Mouse (Mus musculus) E14TG2a.4 (cell line): Measurements from ENCODE around the gene Areg.

Source experiments
- H3K27me3 ChIP-seq: 2 replicates; pipeline ENCODE4 v1.6.1; 2014; ENCODE audit warnings: low read length, control low read depth; ENCODE audit not compliant: insufficient read depth
- H3K36me3 ChIP-seq: 2 replicates; pipeline ENCODE4 v1.6.1; 2014; ENCODE audit warnings: low read length, control low read depth; ENCODE audit not compliant: insufficient read depth
- H3K4me1 ChIP-seq: replicated peaks from 2 replicates; pipeline ENCODE4 v1.6.1; 2014; ENCODE audit warnings: low read depth, low read length, control low read depth
- H3K4me3 ChIP-seq: replicated peaks from 2 replicates; pipeline ENCODE4 v1.5.1; 2014; ENCODE audit warnings: mild to moderate bottlenecking, low read length
- H3K9me3 ChIP-seq: 2 replicates; pipeline ENCODE4 v1.6.1; 2014; ENCODE audit warnings: low read length, control low read depth
- CTCF ChIP-seq: conservative IDR thresholded peaks from 2 replicates; pipeline ENCODE4 v1.5.1; 2014; ENCODE audit warnings: low read length
- NANOG ChIP-seq: IDR thresholded peaks from 2 replicates; pipeline ENCODE4 v1.6.1; 2014; ENCODE audit warnings: borderline replicate concordance, low read length, mixed read lengths
- POU5F1 ChIP-seq: IDR thresholded peaks from 2 replicates; pipeline ENCODE4 v1.6.1; 2014; ENCODE audit warnings: low read length, borderline replicate concordance

Gene Areg

GRCm38 (mm10) chr5:91113967-91114366 is 25.4 kb upstream of the Areg start:
- H3K4me3 ChIP-seq = no peak overlapping the region
- TF ChIP-seq CTCF = no peak
- TF ChIP-seq NANOG = no peak
- no peak for TF ChIP-seq POU5F1
- no peaks in the 10 kb centered on the region for H3K36me3 ChIP-seq
- no peaks in the 10 kb centered on the region for H3K4me1 ChIP-seq
- no peaks in the 10 kb centered on the region for H3K9me3 ChIP-seq
- no peaks in the 10 kb centered on the region for H3K27me3 ChIP-seq

- no peaks in the 10 kb centered on the region for H3K4me1 ChIP-seq
- no peak overlapping the region for H3K4me3 ChIP-seq
- no peaks in the 10 kb centered on the region for H3K27me3 ChIP-seq
- H3K9me3 ChIP-seq = no peaks in the 10 kb centered on the region
- TF ChIP-seq NANOG (no peak), CTCF (no peak), POU5F1 (no peak)
- H3K36me3 ChIP-seq = no peaks in the 10 kb centered on the region
Observed at GRCm38 (mm10) chr5:91114574-91114973, 24.8 kb upstream of the Areg start.

- Histone ChIP-seq H3K36me3 (no peaks in the 10 kb centered on the region), H3K4me3 (no peak overlapping the region), H3K9me3 (no peaks in the 10 kb centered on the region), H3K4me1 (no peaks in the 10 kb centered on the region), H3K27me3 (no peaks in the 10 kb centered on the region)
- TF ChIP-seq CTCF = no peak
- TF ChIP-seq POU5F1 = no peak
- no peak for TF ChIP-seq NANOG
Observed at GRCm38 (mm10) chr5:91118618-91119017, 20.8 kb upstream of the Areg start.

GRCm38 (mm10) chr5:91123404-91123803 is 16.0 kb upstream of the Areg start:
- H3K4me3 ChIP-seq = no peak overlapping the region
- H3K4me1 ChIP-seq = no peaks in the 10 kb centered on the region
- H3K36me3 ChIP-seq = no peaks in the 10 kb centered on the region
- TF ChIP-seq POU5F1 (no peak), CTCF (no peak), NANOG (no peak)
- H3K27me3 ChIP-seq = no peaks in the 10 kb centered on the region
- no peaks in the 10 kb centered on the region for H3K9me3 ChIP-seq

- no peaks in the 10 kb centered on the region for H3K4me1 ChIP-seq
- H3K4me3 ChIP-seq = no peak overlapping the region
- no peaks in the 10 kb centered on the region for H3K36me3 ChIP-seq
Observed at GRCm38 (mm10) chr5:91124140-91124539, 15.3 kb upstream of the Areg start.

GRCm38 (mm10) chr5:91126623-91127022 is 12.8 kb upstream of the Areg start:
- Histone ChIP-seq H3K4me1 (no peaks in the 10 kb centered on the region), H3K4me3 (no peak overlapping the region), H3K36me3 (no peaks in the 10 kb centered on the region), H3K9me3 (no peaks in the 10 kb centered on the region), H3K27me3 (no peaks in the 10 kb centered on the region)
- TF ChIP-seq NANOG (no peak), POU5F1 (no peak), CTCF (no peak)

More at GRCm38 (mm10) chr5:91124140-91124539, 15.3 kb upstream of the Areg start:
- no peaks in the 10 kb centered on the region for H3K27me3 ChIP-seq
- no peak for TF ChIP-seq POU5F1
- TF ChIP-seq CTCF = no peak
- TF ChIP-seq NANOG = no peak
- no peaks in the 10 kb centered on the region for H3K9me3 ChIP-seq

GRCm38 (mm10) chr5:91134961-91135360 is 4.4 kb upstream of the Areg start:
- no peak for TF ChIP-seq POU5F1
- no peak for TF ChIP-seq CTCF
- no peak for TF ChIP-seq NANOG
- no peaks in the 10 kb centered on the region for H3K9me3 ChIP-seq
- peaks cover 5% of the 10 kb centered on the region for H3K4me1 ChIP-seq
- no peak overlapping the region for H3K4me3 ChIP-seq
- H3K27me3 ChIP-seq = peaks cover 22% of the 10 kb centered on the region
- no peaks in the 10 kb centered on the region for H3K36me3 ChIP-seq

GRCm38 (mm10) chr5:91138970-91139369 is 429 bp upstream of the Areg start:
- peak overlapping the region; percentile 71 for H3K4me3 ChIP-seq
- peaks cover 5% of the 10 kb centered on the region for H3K4me1 ChIP-seq
- H3K36me3 ChIP-seq = no peaks in the 10 kb centered on the region
- peaks cover 40% of the 10 kb centered on the region for H3K27me3 ChIP-seq
- no peak for TF ChIP-seq NANOG
- no peak for TF ChIP-seq CTCF
- TF ChIP-seq POU5F1 = no peak
- H3K9me3 ChIP-seq = no peaks in the 10 kb centered on the region

- no peaks in the 10 kb centered on the region for H3K9me3 ChIP-seq
- H3K4me3 ChIP-seq = no peak overlapping the region
- no peak for TF ChIP-seq CTCF
- TF ChIP-seq NANOG = no peak
- TF ChIP-seq POU5F1 = no peak
- H3K4me1 ChIP-seq = peaks cover 5% of the 10 kb centered on the region
- peaks cover 40% of the 10 kb centered on the region for H3K27me3 ChIP-seq
- H3K36me3 ChIP-seq = no peaks in the 10 kb centered on the region
Observed at GRCm38 (mm10) chr5:91140896-91141448, 1.6 kb downstream of the Areg start.
